Mouse (Mus musculus) midbrain, embryonic 14.5 days (tissue): ENCODE measurements around the gene Rps24. TPM values are rescaled to one million over a fixed set of nuclear protein-coding genes. Genes with fewer than 3 reads are reported as not detected.
A peak's percentile ranks its signal among the peaks of the same experiment; 100 is the strongest.
"Not testable (repeated sequence)": the region's sequence is repeated elsewhere in the genome, so short reads cannot be mapped to it uniquely, and the experiment has no call there.

Experiments used
- ATAC-seq: fragments of 200-750 bp; cut with Nextera tagmentation; 2 replicates; pipeline ENCODE4 v1.8.0; 2017; ENCODE audit warnings: moderate number of reproducible peaks, moderate library complexity; ENCODE audit not compliant: low FRiP score, low TSS enrichment
- DNase-seq: peaks from one replicate; pipeline ENCODE4 v3.0.0-alpha.2; 2015
- H3K27ac ChIP-seq: fragments of 300-500 bp; sonication (generic); replicated peaks from 2 replicates; pipeline ENCODE4 v1.5.1; 2014; ENCODE audit warnings: mild to moderate bottlenecking, low read depth, low read length, moderate library complexity
- H3K27me3 ChIP-seq: fragments of 300-500 bp; sonication (generic); 2 replicates; pipeline ENCODE4 v1.6.1; 2014; ENCODE audit warnings: low read length, control low read depth, mixed read lengths; ENCODE audit not compliant: control insufficient read depth, insufficient read depth
- H3K36me3 ChIP-seq: fragments of 300-500 bp; sonication (generic); 2 replicates; pipeline ENCODE4 v1.6.1; 2014; ENCODE audit warnings: low read length, control low read depth; ENCODE audit not compliant: control insufficient read depth, insufficient read depth
- H3K4me1 ChIP-seq: fragments of 300-500 bp; sonication (generic); 2 replicates; pipeline ENCODE4 v1.6.1; 2014; ENCODE audit warnings: mild to moderate bottlenecking, antibody characterized with exemption, low read length, control low read depth; ENCODE audit not compliant: control insufficient read depth, insufficient read depth
- H3K4me2 ChIP-seq: fragments of 300-500 bp; sonication (generic); 2 replicates; pipeline ENCODE4 v1.6.1; 2014; ENCODE audit warnings: mild to moderate bottlenecking, low read length, moderate library complexity
- H3K4me3 ChIP-seq: fragments of 300-500 bp; sonication (generic); replicated peaks from 2 replicates; pipeline ENCODE4 v1.5.1; 2014; ENCODE audit warnings: low read depth, low read length
- H3K9ac ChIP-seq: fragments of 300-500 bp; sonication (generic); replicated peaks from 2 replicates; pipeline ENCODE4 v1.6.1; 2014; ENCODE audit warnings: mild to moderate bottlenecking, low read length, moderate library complexity
- H3K9me3 ChIP-seq: fragments of 300-500 bp; sonication (generic); 2 replicates; pipeline ENCODE4 v1.6.1; 2016; ENCODE audit warnings: low read length, control low read depth, mixed read lengths; ENCODE audit not compliant: control insufficient read depth
- WGBS: fragments of 180-500 bp; shearing (Covaris S2); extraction: QIAGEN DNeasy Blood & Tissue Kit; methylation state at CpG from one replicate; pipeline ENCODE4 v1.1.7; 2014; 5-methylcytosine and 5-hydroxymethylcytosine counted together
- polyA plus RNA-seq: library from polyadenylated mRNA; unstranded; fragments of >200 nt; fragmentation: Nextera tagmentation; extraction: Ambion mirVana; gene quantifications from 2 replicates; pipeline ENCODE4 v1.2.1, GENCODE M21; 2014

Gene Rps24
- 772 and 791 TPM in 2 replicates for polyA plus RNA-seq

- Histone ChIP-seq H3K4me2 (peak within 1 kb of the TSS; percentile 63), H3K4me3 (peak within 1 kb of the TSS; percentile 74), H3K9ac (peak within 1 kb of the TSS; percentile 69), H3K36me3 (peaks cover 26% of the 10 kb centered on the region), H3K27me3 (no peaks in the 10 kb centered on the region), H3K27ac (no peak within 1 kb of the TSS; the same call in 1 of the 2 replicates), H3K4me1 (peaks cover 9% of the 10 kb centered on the region), H3K9me3 (no peaks in the 10 kb centered on the region)
- peak; percentile 96 for DNase-seq
- ATAC-seq: peak; percentile 63
- whole genome bisulfite sequencing: under 1% methylated on average over 30 of the region's 30 CpGs
Measured at GRCm38 (mm10) chr14:24486773-24487227, at the start of gene Rps24, which contains the start of gene Polr3a. Gene Rps24, plus strand, starts transcription at chr14:24487125. Gene Polr3a, minus strand, starts transcription at chr14:24487058.

GRCm38 (mm10) chr14:24443529-24443928 lies 43.4 kb upstream of the Rps24 start:
- H3K4me1 ChIP-seq, H3K9me3 ChIP-seq, H3K4me3 ChIP-seq, ATAC-seq, H3K4me2 ChIP-seq, DNase-seq, H3K27me3 ChIP-seq, H3K9ac ChIP-seq, H3K27ac ChIP-seq: not testable (repeated sequence)
- peaks cover 22% of the 10 kb centered on the region for H3K36me3 ChIP-seq
- WGBS: 89% methylated on average over 4 of the region's 4 CpGs

- Histone ChIP-seq H3K4me2 (no peak overlapping the region), H3K36me3 (peaks cover 94% of the 10 kb centered on the region), H3K9me3 (no peaks in the 10 kb centered on the region), H3K27me3 (no peaks in the 10 kb centered on the region), H3K27ac (no peak overlapping the region), H3K9ac (no peak overlapping the region), H3K4me1 (no peaks in the 10 kb centered on the region), H3K4me3 (no peak overlapping the region)
- WGBS: 90% methylated on average over 3 of the region's 3 CpGs
- DNase-seq (no peak), ATAC-seq (no peak)
Measured at GRCm38 (mm10) chr14:24458191-24458590, 28.7 kb upstream of the Rps24 start.

GRCm38 (mm10) chr14:24468806-24469205 lies 18.1 kb upstream of the Rps24 start:
- DNase-seq: no peak
- Histone ChIP-seq H3K27ac (no peak overlapping the region), H3K4me2 (no peak overlapping the region), H3K9me3 (no peaks in the 10 kb centered on the region), H3K9ac (no peak overlapping the region), H3K27me3 (no peaks in the 10 kb centered on the region), H3K4me3 (no peak overlapping the region), H3K36me3 (peaks cover 96% of the 10 kb centered on the region), H3K4me1 (no peaks in the 10 kb centered on the region)
- ATAC-seq: no peak
- WGBS: 94% methylated on average over 6 of the region's 6 CpGs

- ATAC-seq: no peak
- Histone ChIP-seq H3K27ac (no peak overlapping the region), H3K4me2 (peak overlapping the region; percentile 63), H3K9me3 (no peaks in the 10 kb centered on the region), H3K9ac (peak overlapping the region; percentile 69), H3K4me3 (peak overlapping the region; percentile 74), H3K4me1 (peaks cover 4% of the 10 kb centered on the region), H3K27me3 (no peaks in the 10 kb centered on the region), H3K36me3 (peaks cover 31% of the 10 kb centered on the region)
- whole genome bisulfite sequencing: 9% methylated on average over 13 of the region's 13 CpGs
- DNase-seq: no peak
Measured at GRCm38 (mm10) chr14:24486241-24486767, 621 bp upstream of the Rps24 start.

- peaks cover 27% of the 10 kb centered on the region for H3K36me3 ChIP-seq
- not testable (repeated sequence) for H3K9ac ChIP-seq, H3K4me2 ChIP-seq, ATAC-seq, H3K9me3 ChIP-seq, H3K27ac ChIP-seq, H3K4me3 ChIP-seq, DNase-seq, H3K27me3 ChIP-seq
- peaks cover 25% of the 10 kb centered on the region for H3K4me1 ChIP-seq
- WGBS: 89% methylated on average over 7 of the region's 7 CpGs
Measured at GRCm38 (mm10) chr14:24489772-24490171, 2.8 kb downstream of the Rps24 start.

- ATAC-seq (peak; percentile 93), DNase-seq (peak; percentile 98)
- Histone ChIP-seq H3K4me2 (peak overlapping the region; percentile 54), H3K27me3 (no peaks in the 10 kb centered on the region), H3K36me3 (peaks cover 36% of the 10 kb centered on the region), H3K9me3 (no peaks in the 10 kb centered on the region), H3K4me1 (peaks cover 25% of the 10 kb centered on the region), H3K27ac (peak overlapping the region; percentile 84), H3K9ac (peak overlapping the region; percentile 81), H3K4me3 (peak overlapping the region; percentile 78)
- WGBS: 1% methylated on average over 64 of the region's 64 CpGs
Measured at GRCm38 (mm10) chr14:24490468-24491265, 3.7 kb downstream of the Rps24 start.

- WGBS: 9% methylated on average over 11 of the region's 11 CpGs
- DNase-seq (no peak), ATAC-seq (no peak)
Measured at GRCm38 (mm10) chr14:24491266-24491981, 4.5 kb downstream of the Rps24 start.

More at GRCm38 (mm10) chr14:24491266-24491981, 4.5 kb downstream of the Rps24 start:
- H3K27me3 ChIP-seq: no peaks in the 10 kb centered on the region
- peak overlapping the region; percentile 78 for H3K4me3 ChIP-seq
- H3K9ac ChIP-seq: peak overlapping the region; percentile 81
- no peaks in the 10 kb centered on the region for H3K9me3 ChIP-seq
- H3K4me2 ChIP-seq: peak overlapping the region; percentile 54
- peaks cover 21% of the 10 kb centered on the region for H3K4me1 ChIP-seq
- peaks cover 43% of the 10 kb centered on the region for H3K36me3 ChIP-seq
- peak overlapping the region; percentile 84 for H3K27ac ChIP-seq
